Mouse (Mus musculus): ENCODE data around the gene Drc3. TPM values are rescaled to one million over a fixed set of nuclear protein-coding genes. Genes with fewer than 3 reads are reported as not detected.

The Drc3 gene
- polyA plus RNA-seq, 1 experiment from 2014 or later, result 1.7 TPM

Other genes starting within 250 kb of the Drc3 start
- 23.4 and 23.9 TPM in 2 replicates for gene Rai1, start 248.3 kb upstream of the Drc3 start, polyA plus RNA-seq (2016; fragmentation: Nextera tagmentation; extraction: Ambion mirVana)
- 47.0 and 51.0 TPM in 2 replicates for gene Srebf1, start 130.7 kb upstream of the Drc3 start, polyA plus RNA-seq (2016; fragmentation: Nextera tagmentation; extraction: Ambion mirVana)
- 17.6 and 26.2 TPM in 2 replicates for gene Tom1l2, start 424 bp upstream of the Drc3 start, polyA plus RNA-seq (2016; fragmentation: Nextera tagmentation; extraction: Ambion mirVana)
- gene Gid4, start 63.8 kb downstream of the Drc3 start, polyA plus RNA-seq (2016; fragmentation: Nextera tagmentation; extraction: Ambion mirVana), result 31.7 and 32.5 TPM in 2 replicates
- 51.8 and 52.1 TPM in 2 replicates for gene Atpaf2, start 65.1 kb downstream of the Drc3 start, polyA plus RNA-seq (2016; fragmentation: Nextera tagmentation; extraction: Ambion mirVana)
- gene Drg2, start 101.3 kb downstream of the Drc3 start, polyA plus RNA-seq (2016; fragmentation: Nextera tagmentation; extraction: Ambion mirVana), result 129 and 131 TPM in 2 replicates
- gene Myo15, start 116.0 kb downstream of the Drc3 start, polyA plus RNA-seq (2016; fragmentation: Nextera tagmentation; extraction: Ambion mirVana), result 0.04 and 0.05 TPM in 2 replicates
- 34.4 TPM in 2 replicates for gene Alkbh5, start 183.1 kb downstream of the Drc3 start, polyA plus RNA-seq (2016; fragmentation: Nextera tagmentation; extraction: Ambion mirVana)

Measured in midbrain, embryonic 10.5 days (tissue).